Mouse (Mus musculus) lung, embryonic 14.5 days (tissue): ENCODE data around the gene Gm20388. TPM values are rescaled to one million over a fixed set of nuclear protein-coding genes. Genes with fewer than 3 reads are reported as not detected.
A peak's percentile ranks its signal among the peaks of the same experiment; 100 is the strongest.

ENCODE experiments used
- ATAC-seq: fragments of 200-750 bp; cut with Nextera tagmentation; 2 replicates; pipeline ENCODE4 v1.8.0; 2017; ENCODE audit warnings: mild to moderate bottlenecking, moderate TSS enrichment, moderate library complexity; ENCODE audit not compliant: insufficient read depth
- DNase-seq: peaks from one replicate; pipeline ENCODE4 v3.0.0-alpha.2; 2015
- H3K27ac ChIP-seq: fragments of 300-500 bp; sonication (generic); 2 replicates; pipeline ENCODE4 v1.5.1; 2014; ENCODE audit warnings: low read depth, mild to moderate bottlenecking, moderate library complexity
- H3K27me3 ChIP-seq: fragments of 300-500 bp; sonication (generic); 2 replicates; pipeline ENCODE4 v1.6.1; 2014; ENCODE audit warnings: low read length, control low read depth; ENCODE audit not compliant: insufficient read depth
- H3K36me3 ChIP-seq: fragments of 300-500 bp; sonication (generic); 2 replicates; pipeline ENCODE4 v1.6.1; 2014; ENCODE audit warnings: control low read depth; ENCODE audit not compliant: insufficient read depth
- H3K4me1 ChIP-seq: fragments of 300-500 bp; sonication (generic); 2 replicates; pipeline ENCODE4 v1.6.1; 2014; ENCODE audit warnings: antibody characterized with exemption, control low read depth; ENCODE audit not compliant: insufficient read depth
- H3K4me2 ChIP-seq: fragments of 300-500 bp; sonication (generic); 2 replicates; pipeline ENCODE4 v1.6.1; 2014; ENCODE audit warnings: mild to moderate bottlenecking
- H3K4me3 ChIP-seq: fragments of 300-500 bp; sonication (generic); 2 replicates; pipeline ENCODE4 v1.5.1; 2014; ENCODE audit warnings: low read depth, low read length
- H3K9ac ChIP-seq: fragments of 300-500 bp; sonication (generic); 2 replicates; pipeline ENCODE4 v1.6.1; 2014
- H3K9me3 ChIP-seq: fragments of 300-500 bp; sonication (generic); 2 replicates; pipeline ENCODE4 v1.6.1; 2016; ENCODE audit warnings: low read depth, low read length, control low read depth
- CTCF ChIP-seq: IDR thresholded peaks from 2 replicates; pipeline ENCODE4 v1.5.1; 2016; ENCODE audit warnings: antibody characterized with exemption, low read depth
- WGBS: fragments of 180-500 bp; shearing (Covaris S2); extraction: QIAGEN DNeasy Blood & Tissue Kit; methylation state at CpG from one replicate; pipeline ENCODE4 v1.1.7; 2014; 5-methylcytosine and 5-hydroxymethylcytosine counted together
- polyA plus RNA-seq: library from polyadenylated mRNA; unstranded; fragments of >200 nt; fragmentation: Nextera tagmentation; extraction: Ambion mirVana; gene quantifications from 2 replicates; pipeline ENCODE4 v1.2.1, GENCODE M21; 2014

Gene Gm20388
- polyA plus RNA-seq, 1 experiment from 2014 or later: not detected

DNA sequence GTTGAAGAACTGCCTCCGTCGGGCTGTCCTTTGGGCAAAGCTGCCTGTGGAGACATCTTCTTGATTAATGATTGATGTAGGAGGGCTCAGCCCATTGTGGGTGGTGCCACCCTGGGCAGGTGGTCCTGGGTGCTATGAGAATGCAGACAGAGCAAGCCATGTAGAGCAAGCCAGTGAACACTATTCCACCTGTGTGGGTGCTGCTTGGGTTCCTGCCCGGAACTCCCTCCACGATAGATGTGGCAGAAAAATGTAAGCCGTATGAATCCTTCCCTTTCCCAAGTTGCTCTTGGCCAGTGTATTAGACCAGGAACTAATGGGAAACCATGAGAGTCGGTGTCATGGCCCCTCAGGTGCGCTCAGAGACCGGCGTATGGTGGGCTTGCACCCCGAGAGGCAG is 1830.1 kb downstream of the Gm20388 start:
- ATAC-seq (no peak), DNase-seq (no peak)
- no peaks in the 10 kb centered on the region for H3K27me3 ChIP-seq
- H3K4me3 ChIP-seq: no peak overlapping the region
- H3K9ac ChIP-seq: no peak overlapping the region
- no peaks in the 10 kb centered on the region for H3K4me1 ChIP-seq
- no peaks in the 10 kb centered on the region for H3K36me3 ChIP-seq
- H3K9me3 ChIP-seq: no peaks in the 10 kb centered on the region
- 81% methylated on average over 10 of the region's 10 CpGs for WGBS
- H3K27ac ChIP-seq: no peak overlapping the region
- H3K4me2 ChIP-seq: no peak overlapping the region
- TF ChIP-seq CTCF: no peak

DNA sequence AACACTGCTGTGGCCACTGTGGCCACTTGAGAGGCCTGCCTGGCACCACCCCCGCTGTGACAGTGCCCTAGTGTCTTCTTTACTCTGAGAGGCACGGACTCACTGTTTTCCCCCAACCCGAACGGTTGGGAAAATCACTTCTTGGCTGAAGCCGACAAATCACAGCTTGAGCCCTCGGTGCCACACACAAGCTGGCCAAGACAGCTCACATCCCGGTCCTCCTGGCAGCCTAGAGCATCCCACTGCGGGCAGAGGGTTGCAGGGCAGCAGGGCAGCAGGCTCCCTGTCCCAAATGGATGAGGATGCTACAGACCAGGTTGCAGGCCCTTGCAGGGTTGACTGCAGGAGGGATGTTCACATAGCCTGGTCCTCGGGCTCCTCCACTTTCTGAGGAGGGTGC is 1838.9 kb downstream of the Gm20388 start:
- H3K27me3 ChIP-seq: peaks cover 15% of the 10 kb centered on the region; the same call in 1 of the 2 replicates
- H3K4me1 ChIP-seq: no peaks in the 10 kb centered on the region
- no peak overlapping the region for H3K4me3 ChIP-seq
- no peak overlapping the region for H3K9ac ChIP-seq
- no peak for TF ChIP-seq CTCF
- DNase-seq: no peak
- peaks cover 8% of the 10 kb centered on the region; the same call in 1 of the 2 replicates for H3K9me3 ChIP-seq
- H3K4me2 ChIP-seq: no peak overlapping the region
- 73% methylated on average over 9 of the region's 9 CpGs for WGBS
- no peak for ATAC-seq
- no peaks in the 10 kb centered on the region for H3K36me3 ChIP-seq
- no peak overlapping the region for H3K27ac ChIP-seq

DNA sequence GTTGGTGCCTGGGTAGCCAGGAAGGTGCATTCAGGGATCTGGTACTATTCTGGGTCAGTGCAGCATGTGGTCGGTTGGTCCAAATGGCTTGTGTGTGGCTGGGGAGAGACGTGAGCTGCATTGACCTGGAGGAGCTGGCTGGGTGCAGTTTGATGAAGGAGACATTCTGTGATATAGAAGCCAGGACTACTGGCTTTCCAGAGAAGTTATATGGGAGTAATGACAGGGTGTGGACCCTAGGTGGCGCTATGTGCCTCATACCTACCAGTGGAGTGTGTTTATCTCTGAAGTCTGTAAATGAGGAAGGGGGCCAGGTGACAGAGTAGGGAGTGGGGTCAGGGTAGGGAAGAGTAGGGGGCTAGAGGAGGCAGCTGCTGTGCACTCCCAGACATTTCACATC is 1839.9 kb downstream of the Gm20388 start:
- no peak overlapping the region for H3K4me3 ChIP-seq
- ATAC-seq: no peak
- H3K9ac ChIP-seq: no peak overlapping the region
- H3K27me3 ChIP-seq: peaks cover 15% of the 10 kb centered on the region; the same call in 1 of the 2 replicates
- H3K36me3 ChIP-seq: no peaks in the 10 kb centered on the region
- no peak overlapping the region for H3K27ac ChIP-seq
- WGBS: 40% methylated on average over 3 of the region's 3 CpGs
- peaks cover 8% of the 10 kb centered on the region; the same call in 1 of the 2 replicates for H3K9me3 ChIP-seq
- no peak overlapping the region for H3K4me2 ChIP-seq
- H3K4me1 ChIP-seq: no peaks in the 10 kb centered on the region
- TF ChIP-seq CTCF: peak; percentile 14; the same call in 1 of the 2 replicates
- no peak for DNase-seq

DNA sequence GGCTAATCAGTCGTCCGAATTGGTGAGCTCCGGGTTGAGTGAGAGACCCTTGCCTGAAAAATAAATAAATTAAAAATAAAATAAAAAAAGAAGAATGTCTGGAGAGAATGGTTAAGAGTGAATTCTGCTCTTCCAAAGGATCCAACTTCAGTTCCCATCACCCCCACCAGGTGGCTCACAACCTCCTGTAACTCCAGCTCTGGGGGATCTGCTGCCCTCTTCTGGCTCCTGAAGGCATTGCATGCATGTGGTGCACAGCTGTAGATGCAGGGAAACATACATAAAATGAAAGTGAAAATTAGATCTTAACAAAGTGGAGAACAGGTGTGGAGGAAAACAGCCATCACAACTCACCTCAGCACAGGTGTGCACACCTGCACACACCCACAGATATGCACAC is 1840.8 kb downstream of the Gm20388 start:
- Histone ChIP-seq H3K4me1 (no peaks in the 10 kb centered on the region), H3K4me2 (no peak overlapping the region), H3K27ac (no peak overlapping the region), H3K4me3 (no peak overlapping the region), H3K36me3 (no peaks in the 10 kb centered on the region), H3K27me3 (peaks cover 15% of the 10 kb centered on the region; the same call in 1 of the 2 replicates), H3K9ac (no peak overlapping the region), H3K9me3 (peaks cover 8% of the 10 kb centered on the region; the same call in 1 of the 2 replicates)
- DNase-seq: peak; percentile 88
- peak; percentile 96 for TF ChIP-seq CTCF
- no peak for ATAC-seq
- 26% methylated on average over 3 of the region's 3 CpGs for WGBS

DNA sequence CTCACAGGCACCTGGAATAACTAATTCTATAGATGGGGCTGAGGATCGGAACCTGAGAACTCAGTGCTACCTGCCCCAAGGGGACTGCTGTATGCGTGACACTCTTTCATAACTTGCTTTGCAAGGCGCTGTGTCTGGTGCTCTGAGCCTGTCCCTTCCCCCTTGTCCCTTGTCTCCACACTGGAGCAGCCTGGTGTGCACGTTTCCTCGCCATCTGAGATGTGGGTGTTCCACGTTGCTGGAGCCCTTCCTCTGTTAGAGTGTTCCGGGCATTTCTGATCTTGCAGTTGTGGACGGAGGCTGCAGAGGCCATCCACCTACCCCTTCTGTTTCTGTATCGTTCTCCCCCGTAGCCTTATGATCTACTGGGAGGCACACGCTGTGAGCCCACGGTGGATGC is 1847.8 kb downstream of the Gm20388 start:
- DNase-seq (no peak), ATAC-seq (no peak)
- Histone ChIP-seq H3K36me3 (no peaks in the 10 kb centered on the region), H3K27me3 (peaks cover 7% of the 10 kb centered on the region; the same call in 1 of the 2 replicates), H3K9me3 (no peaks in the 10 kb centered on the region), H3K4me1 (no peaks in the 10 kb centered on the region), H3K27ac (no peak overlapping the region), H3K4me2 (no peak overlapping the region), H3K4me3 (no peak overlapping the region), H3K9ac (no peak overlapping the region)
- TF ChIP-seq CTCF: no peak
- 57% methylated on average over 12 of the region's 12 CpGs for WGBS

DNA sequence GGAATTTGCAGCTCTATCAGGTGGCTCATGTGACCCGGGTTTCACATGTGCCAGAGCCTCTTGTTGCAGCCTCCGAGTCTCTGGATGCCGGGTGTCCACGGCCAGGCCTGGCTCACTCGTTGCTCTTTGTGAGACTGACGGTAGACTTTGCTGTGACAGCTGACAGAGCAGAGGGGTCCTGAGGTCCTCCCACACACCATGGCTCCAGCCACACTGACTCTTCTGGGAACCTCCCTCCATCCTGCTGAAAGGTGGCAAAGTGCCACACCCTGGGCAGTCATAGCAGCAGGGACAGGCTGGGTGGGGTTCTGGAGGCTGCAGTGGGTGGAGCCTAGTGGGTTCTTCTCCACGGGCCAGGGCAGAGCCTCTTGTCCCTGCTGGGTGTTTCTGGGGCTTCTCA is 1849.8 kb downstream of the Gm20388 start:
- no peaks in the 10 kb centered on the region for H3K9me3 ChIP-seq
- DNase-seq (no peak), ATAC-seq (no peak)
- no peaks in the 10 kb centered on the region for H3K27me3 ChIP-seq
- H3K4me1 ChIP-seq: no peaks in the 10 kb centered on the region
- WGBS: 62% methylated on average over 7 of the region's 7 CpGs
- TF ChIP-seq CTCF: no peak
- no peak overlapping the region for H3K4me3 ChIP-seq
- H3K27ac ChIP-seq: no peak overlapping the region
- no peak overlapping the region for H3K9ac ChIP-seq
- no peak overlapping the region for H3K4me2 ChIP-seq
- no peaks in the 10 kb centered on the region for H3K36me3 ChIP-seq

DNA sequence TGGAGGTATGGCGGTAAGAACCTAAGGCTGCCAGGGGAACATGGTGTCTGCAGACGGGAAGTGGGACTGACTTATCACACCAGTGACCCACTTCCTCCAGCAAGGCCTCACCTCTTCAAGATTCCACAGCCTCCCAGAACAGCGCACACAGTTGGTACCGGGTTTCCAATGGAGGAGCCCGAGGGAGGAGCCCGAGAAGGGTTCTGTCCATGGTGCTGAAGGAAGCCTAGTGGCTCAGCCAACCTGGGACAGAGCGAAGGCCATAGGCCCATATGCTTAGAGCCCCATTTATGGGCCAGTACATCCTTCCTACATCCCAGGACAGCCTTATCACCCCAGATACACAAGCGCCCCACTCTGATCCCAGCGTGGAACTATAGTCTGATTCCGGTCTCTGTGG is 1850.8 kb downstream of the Gm20388 start:
- peak; percentile 93 for DNase-seq
- no peak overlapping the region for H3K9ac ChIP-seq
- ATAC-seq: peak; percentile 47; the same call in 1 of the 2 replicates
- no peak for TF ChIP-seq CTCF
- no peaks in the 10 kb centered on the region for H3K9me3 ChIP-seq
- H3K27me3 ChIP-seq: no peaks in the 10 kb centered on the region
- WGBS: 24% methylated on average over 10 of the region's 10 CpGs
- H3K4me3 ChIP-seq: no peak overlapping the region
- H3K27ac ChIP-seq: no peak overlapping the region
- H3K4me1 ChIP-seq: no peaks in the 10 kb centered on the region
- no peak overlapping the region for H3K4me2 ChIP-seq
- H3K36me3 ChIP-seq: no peaks in the 10 kb centered on the region
